Mouse (Mus musculus) induced T-regulatory cell, adult 2 months (primary cell): Measurements from ENCODE around the gene Trim47.

Experiments used
- DNase-seq: peaks from one replicate; pipeline ENCODE4 v3.0.0-alpha.2; 2012; ENCODE audit warnings: low read depth

Trim47 gene

GRCm38 (mm10) chr11:116127156-116127980 is at the start of gene Trim47:
Gene Trim47 (minus strand): TSS chr11:116127210.
- DNase-seq, result no peak

GRCm38 (mm10) chr11:116176010-116176409 is 49.0 kb upstream of the Trim47 start:
- no peak for DNase-seq

GRCm38 (mm10) chr11:116174775-116175448 is 47.9 kb upstream of the Trim47 start:
- DNase-seq, result no peak

- DNase-seq, result no peak
Measured at GRCm38 (mm10) chr11:116171959-116172358, 44.9 kb upstream of the Trim47 start.

- DNase-seq, result peak; percentile 10
Measured at GRCm38 (mm10) chr11:116170003-116170800, 43.2 kb upstream of the Trim47 start.

GRCm38 (mm10) chr11:116169214-116169613 is 42.2 kb upstream of the Trim47 start:
- DNase-seq, result no peak

- peak; percentile 92 for DNase-seq
Measured at GRCm38 (mm10) chr11:116167884-116168439, 41.0 kb upstream of the Trim47 start, which contains the start of gene Fbf1. Gene Fbf1 (minus strand): TSS chr11:116168166.

GRCm38 (mm10) chr11:116167232-116167631 is 40.2 kb upstream of the Trim47 start:
- DNase-seq, result peak; percentile 40

GRCm38 (mm10) chr11:116163002-116163401 is 36.0 kb upstream of the Trim47 start:
- no peak for DNase-seq

- DNase-seq, result no peak
Measured at GRCm38 (mm10) chr11:116162146-116162545, 35.1 kb upstream of the Trim47 start.

- no peak for DNase-seq
Measured at GRCm38 (mm10) chr11:116161312-116161711, 34.3 kb upstream of the Trim47 start.

- DNase-seq, result no peak
Measured at GRCm38 (mm10) chr11:116150960-116151359, 23.9 kb upstream of the Trim47 start.

GRCm38 (mm10) chr11:116149341-116149740 is 22.3 kb upstream of the Trim47 start:
- no peak for DNase-seq

- DNase-seq, result no peak
Measured at GRCm38 (mm10) chr11:116148761-116149221, 21.8 kb upstream of the Trim47 start.

- DNase-seq, result no peak
Measured at GRCm38 (mm10) chr11:116146294-116146985, 19.4 kb upstream of the Trim47 start.

- DNase-seq, result no peak
Measured at GRCm38 (mm10) chr11:116145481-116146293, 18.7 kb upstream of the Trim47 start.

- DNase-seq, result no peak
Measured at GRCm38 (mm10) chr11:116143468-116143867, 16.5 kb upstream of the Trim47 start.

GRCm38 (mm10) chr11:116142211-116142991 is 15.4 kb upstream of the Trim47 start:
- no peak for DNase-seq

- DNase-seq, result peak; percentile 97
Measured at GRCm38 (mm10) chr11:116138468-116139138, 11.6 kb upstream of the Trim47 start, which contains the start of gene Mrpl38. Gene Mrpl38 (minus strand): TSS chr11:116138868.
